Mouse (Mus musculus) stomach, postnatal 0 days (tissue): Measurements from ENCODE around the gene Tesk2. TPM values are rescaled to one million over a fixed set of nuclear protein-coding genes. Genes with fewer than 3 reads are reported as not detected.
A peak's percentile ranks its signal among the peaks of the same experiment; 100 is the strongest.

Experiments
- ATAC-seq: fragments of 200-750 bp; cut with Nextera tagmentation; 2 replicates; pipeline ENCODE4 v1.8.0; 2017; ENCODE audit not compliant: low FRiP score, low TSS enrichment
- DNase-seq: peaks from one replicate; pipeline ENCODE4 v3.0.0-alpha.2; 2016; ENCODE audit warnings: low spot score
- H3K27ac ChIP-seq: fragments of 300-500 bp; sonication (generic); replicated peaks from 2 replicates; pipeline ENCODE4 v1.5.1; 2014; ENCODE audit warnings: mild to moderate bottlenecking, control low read depth
- H3K27me3 ChIP-seq: fragments of 300-500 bp; sonication (generic); 2 replicates; pipeline ENCODE4 v1.6.1; 2014; ENCODE audit warnings: low read length; ENCODE audit not compliant: control insufficient read depth, insufficient read depth
- H3K36me3 ChIP-seq: fragments of 300-500 bp; sonication (generic); 2 replicates; pipeline ENCODE4 v1.6.1; 2014; ENCODE audit warnings: low read length, mixed read lengths; ENCODE audit not compliant: control insufficient read depth, insufficient read depth
- H3K4me1 ChIP-seq: fragments of 300-500 bp; sonication (generic); replicated peaks from 2 replicates; pipeline ENCODE4 v1.6.1; 2014; ENCODE audit warnings: antibody characterized with exemption; ENCODE audit not compliant: control insufficient read depth, insufficient read depth
- H3K4me2 ChIP-seq: fragments of 300-500 bp; sonication (generic); replicated peaks from 2 replicates; pipeline ENCODE4 v1.6.1; 2014; ENCODE audit warnings: low read depth, mild to moderate bottlenecking, control low read depth, moderate library complexity
- H3K4me3 ChIP-seq: fragments of 300-500 bp; sonication (generic); 2 replicates; pipeline ENCODE4 v1.5.1; 2014; ENCODE audit warnings: low read depth, low read length, control low read depth
- H3K9ac ChIP-seq: fragments of 300-500 bp; sonication (generic); 2 replicates; pipeline ENCODE4 v1.6.1; 2014; ENCODE audit warnings: mild to moderate bottlenecking, low read length, control low read depth, mixed read lengths
- H3K9me3 ChIP-seq: fragments of 300-500 bp; sonication (generic); 2 replicates; pipeline ENCODE4 v1.6.1; 2016; ENCODE audit warnings: low read length; ENCODE audit not compliant: control insufficient read depth
- CTCF ChIP-seq: IDR thresholded peaks from 2 replicates; pipeline ENCODE4 v1.5.1; 2016; ENCODE audit warnings: antibody characterized with exemption, low read depth, mild to moderate bottlenecking, moderate library complexity
- EP300 ChIP-seq: optimal IDR thresholded peaks from 2 replicates; pipeline ENCODE3; 2016; ENCODE audit warnings: antibody characterized with exemption
- WGBS: fragments of 180-500 bp; shearing (Covaris S2); extraction: QIAGEN DNeasy Blood & Tissue Kit; methylation state at CpG from one replicate; pipeline ENCODE4 v1.1.7; 2014; 5-methylcytosine and 5-hydroxymethylcytosine counted together
- polyA plus RNA-seq: library from polyadenylated mRNA; unstranded; fragments of >200 nt; fragmentation: Nextera tagmentation; extraction: Ambion mirVana; gene quantifications from 2 replicates; pipeline ENCODE4 v1.2.1, GENCODE M21; 2015

Gene Tesk2
- polyA plus RNA-seq, 1 experiment from 2014 or later = 2.3 TPM

GRCm38 (mm10) chr4:116708791-116709390 lies 11.9 kb upstream of the Tesk2 start:
- Histone ChIP-seq H3K9me3 (no peaks in the 10 kb centered on the region), H3K4me3 (peak overlapping the region; percentile 35), H3K9ac (peak overlapping the region; percentile 47), H3K27me3 (no peaks in the 10 kb centered on the region), H3K27ac (no peak overlapping the region), H3K4me2 (peak overlapping the region; percentile 63), H3K4me1 (no peaks in the 10 kb centered on the region; the same call in 1 of the 2 replicates), H3K36me3 (no peaks in the 10 kb centered on the region)
- no peak for ATAC-seq
- TF ChIP-seq CTCF (no peak), EP300 (no peak)
- no peak for DNase-seq
- 2% methylated on average over 9 of the region's 9 CpGs for WGBS

- Histone ChIP-seq H3K4me1 (no peaks in the 10 kb centered on the region; the same call in 1 of the 2 replicates), H3K27ac (no peak overlapping the region), H3K27me3 (no peaks in the 10 kb centered on the region), H3K4me3 (no peak overlapping the region), H3K4me2 (no peak overlapping the region), H3K9ac (no peak overlapping the region), H3K9me3 (no peaks in the 10 kb centered on the region), H3K36me3 (no peaks in the 10 kb centered on the region)
- ATAC-seq = no peak
- DNase-seq = no peak
- WGBS = 95% methylated on average over 2 of the region's 2 CpGs
- TF ChIP-seq CTCF = no peak
These were observed 10.6 kb upstream of the Tesk2 start for GRCm38 (mm10) chr4:116710154-116710553.

DNA sequence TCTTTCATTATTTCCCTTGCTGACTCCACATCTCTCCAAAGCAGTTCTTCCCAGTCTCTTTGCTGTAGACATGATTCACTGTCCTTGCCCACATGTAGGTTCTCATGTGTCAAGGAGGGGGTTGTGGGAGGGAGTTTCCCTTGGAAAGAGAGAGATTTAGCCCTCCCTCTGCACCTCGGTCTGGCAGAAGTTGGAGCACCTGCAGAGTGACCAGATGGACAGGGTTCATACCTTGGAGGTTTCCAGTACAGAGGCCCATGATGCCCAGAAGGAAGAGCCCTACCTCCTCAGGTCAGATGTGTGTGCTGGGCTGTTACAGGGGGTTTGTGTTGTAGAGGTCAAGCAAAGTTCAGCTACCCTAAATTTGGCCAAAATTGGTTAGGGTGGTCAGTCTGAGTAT lies 8.2 kb upstream of the Tesk2 start:
- DNase-seq (no peak), ATAC-seq (no peak)
- H3K27ac ChIP-seq = no peak overlapping the region
- H3K4me3 ChIP-seq = no peak overlapping the region
- WGBS = 76% methylated on average over 1 of the region's 1 CpGs
- no peak overlapping the region for H3K9ac ChIP-seq
- no peaks in the 10 kb centered on the region for H3K27me3 ChIP-seq
- H3K4me1 ChIP-seq = no peaks in the 10 kb centered on the region
- no peaks in the 10 kb centered on the region for H3K36me3 ChIP-seq
- H3K4me2 ChIP-seq = no peak overlapping the region
- no peaks in the 10 kb centered on the region for H3K9me3 ChIP-seq
- TF ChIP-seq EP300 (no peak), CTCF (no peak)

GRCm38 (mm10) chr4:116719396-116719795 lies 1.4 kb upstream of the Tesk2 start:
- no peaks in the 10 kb centered on the region for H3K9me3 ChIP-seq
- no peaks in the 10 kb centered on the region for H3K27me3 ChIP-seq
- TF ChIP-seq EP300 (no peak), CTCF (peak; percentile 84)
- no peak overlapping the region for H3K27ac ChIP-seq
- H3K4me1 ChIP-seq = no peaks in the 10 kb centered on the region
- DNase-seq (peak; percentile 58), ATAC-seq (peak; percentile 55; the same call in 1 of the 2 replicates)
- H3K4me2 ChIP-seq = no peak overlapping the region
- H3K4me3 ChIP-seq = no peak overlapping the region
- 9% methylated on average over 3 of the region's 3 CpGs for WGBS
- no peaks in the 10 kb centered on the region for H3K36me3 ChIP-seq
- H3K9ac ChIP-seq = no peak overlapping the region

DNA sequence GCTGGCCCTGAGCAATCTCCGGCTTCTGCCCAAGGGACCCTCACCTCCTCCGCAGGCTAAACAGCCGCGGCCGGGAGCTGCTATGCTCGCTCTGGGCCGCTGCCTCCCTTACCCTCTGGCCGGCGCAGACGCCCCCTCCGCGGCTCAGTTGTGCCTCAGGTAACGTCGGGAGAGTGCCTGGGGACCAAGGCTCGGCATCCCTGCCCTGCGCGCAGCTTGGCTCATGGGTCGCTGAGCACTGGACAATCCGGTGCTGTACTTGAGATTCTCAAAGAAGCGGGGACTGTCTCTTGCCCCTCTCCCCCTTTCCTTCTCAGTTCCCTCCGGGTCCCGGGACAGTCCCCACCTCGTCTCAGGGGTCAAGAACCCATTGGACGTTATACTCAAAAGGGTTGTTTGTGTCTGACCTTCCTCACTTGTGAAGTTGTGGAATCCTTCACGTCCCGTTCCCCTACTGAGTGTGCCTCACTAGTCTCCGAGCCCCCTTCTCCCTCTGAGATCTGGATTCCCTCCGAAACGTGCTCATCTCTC lies 415 bp downstream of the Tesk2 start:
- H3K4me2 ChIP-seq = peak overlapping the region; percentile 94
- 3% methylated on average over 28 of the region's 29 CpGs for whole genome bisulfite sequencing
- H3K27ac ChIP-seq = peak overlapping the region; percentile 78
- TF ChIP-seq EP300 = no peak
- no peak for TF ChIP-seq CTCF
- H3K9ac ChIP-seq = peak overlapping the region; percentile 84
- no peaks in the 10 kb centered on the region for H3K4me1 ChIP-seq
- H3K4me3 ChIP-seq = peak overlapping the region; percentile 81
- ATAC-seq (no peak), DNase-seq (no peak)
- H3K36me3 ChIP-seq = no peaks in the 10 kb centered on the region
- H3K27me3 ChIP-seq = no peaks in the 10 kb centered on the region
- no peaks in the 10 kb centered on the region for H3K9me3 ChIP-seq

GRCm38 (mm10) chr4:116722230-116722629 lies 1.5 kb downstream of the Tesk2 start:
- Histone ChIP-seq H3K9ac (no peak overlapping the region), H3K4me1 (no peaks in the 10 kb centered on the region), H3K4me3 (no peak overlapping the region), H3K27me3 (no peaks in the 10 kb centered on the region), H3K36me3 (no peaks in the 10 kb centered on the region), H3K27ac (no peak overlapping the region), H3K9me3 (no peaks in the 10 kb centered on the region), H3K4me2 (no peak overlapping the region)
- no peak for TF ChIP-seq CTCF
- no peak for TF ChIP-seq EP300
- ATAC-seq = no peak
- 59% methylated on average over 7 of the region's 7 CpGs for WGBS
- no peak for DNase-seq
